Mouse (Mus musculus) erythroblast, embryonic 14.5 days (primary cell): Measurements from ENCODE around the gene 9130023H24Rik.

Experiments used
- GATA1 ChIP-seq: IDR thresholded peaks from 2 replicates; pipeline ENCODE4 v1.6.1; 2012; ENCODE audit warnings: low read length, inconsistent platforms, mixed read lengths
- TAL1 ChIP-seq: IDR thresholded peaks from 3 replicates; pipeline ENCODE4 v1.6.1; 2012; ENCODE audit warnings: low read length, inconsistent platforms, mixed read lengths

DNA sequence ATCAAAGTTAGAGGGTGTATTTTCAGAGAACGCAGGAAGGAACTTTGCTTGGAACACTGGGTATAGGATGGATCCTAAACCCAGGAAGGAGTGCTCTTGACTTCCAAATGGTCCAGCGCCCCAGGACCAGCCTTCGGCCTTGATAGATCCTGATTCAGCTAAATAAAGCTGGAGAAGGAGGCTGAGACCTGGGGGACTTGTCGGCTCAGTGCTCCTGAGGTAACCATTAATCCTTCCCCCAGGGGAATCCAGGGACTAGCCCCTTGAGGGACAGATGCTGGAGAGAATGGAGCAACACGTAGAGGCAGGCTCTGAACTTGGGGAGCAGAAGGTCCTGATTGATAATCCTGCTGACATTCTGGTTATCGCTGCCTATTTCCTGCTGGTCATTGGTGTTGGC, 27.6 kb upstream of the 9130023H24Rik start, which contains the start of gene Slc5a2:
- TF ChIP-seq GATA1 (no peak), TAL1 (no peak)
